Mouse (Mus musculus): ENCODE results near the gene Sema4d. TPM values are rescaled to one million over a fixed set of nuclear protein-coding genes. Genes with fewer than 3 reads are reported as not detected.

Sema4d gene
- polyA plus RNA-seq, 1 experiment from 2014 or later, result 17.4 TPM

DNA sequence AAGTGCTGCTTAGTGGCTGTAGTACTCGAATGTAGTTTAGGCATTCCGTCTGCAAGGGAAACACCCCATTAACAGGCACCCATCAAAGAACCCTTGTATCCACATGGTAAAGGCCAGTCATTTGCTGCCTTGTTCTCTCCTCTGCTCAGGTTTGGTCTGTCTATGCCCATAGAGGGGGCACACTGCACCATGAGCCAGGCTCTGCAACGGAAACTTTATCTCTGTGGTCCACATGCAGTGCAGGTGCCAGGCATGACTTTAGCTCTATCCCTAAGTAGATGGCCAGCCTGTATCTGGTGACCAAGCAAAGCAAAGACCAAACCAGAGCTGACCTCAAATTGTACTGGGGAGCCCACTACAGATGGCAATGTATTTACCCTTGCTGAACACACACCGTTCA lies 73.0 kb downstream of the Sema4d start:
- Histone ChIP-seq H3K9me3 (ENCODE audit: control insufficient read depth, low read length) (no peaks in the 10 kb centered on the region), H3K27ac (ENCODE audit: low read depth, low read length) (no peak overlapping the region), H3K27me3 (ENCODE audit: control insufficient read depth, insufficient read depth, low read length) (no peaks in the 10 kb centered on the region), H3K4me2 (ENCODE audit: low read depth, low read length) (no peak overlapping the region), H3K9ac (replicated peaks; ENCODE audit: low read depth, low read length) (no peak overlapping the region), H3K4me3 (ENCODE audit: low read depth, low read length) (no peak overlapping the region), H3K36me3 (ENCODE audit: control insufficient read depth, insufficient read depth, low read length) (no peaks in the 10 kb centered on the region), H3K4me1 (ENCODE audit: control insufficient read depth, insufficient read depth, low read length) (no peaks in the 10 kb centered on the region)
- ATAC-seq (ENCODE audit: low read depth), result no peak
- WGBS, result 93% methylated on average over 4 of the region's 4 CpGs

DNA sequence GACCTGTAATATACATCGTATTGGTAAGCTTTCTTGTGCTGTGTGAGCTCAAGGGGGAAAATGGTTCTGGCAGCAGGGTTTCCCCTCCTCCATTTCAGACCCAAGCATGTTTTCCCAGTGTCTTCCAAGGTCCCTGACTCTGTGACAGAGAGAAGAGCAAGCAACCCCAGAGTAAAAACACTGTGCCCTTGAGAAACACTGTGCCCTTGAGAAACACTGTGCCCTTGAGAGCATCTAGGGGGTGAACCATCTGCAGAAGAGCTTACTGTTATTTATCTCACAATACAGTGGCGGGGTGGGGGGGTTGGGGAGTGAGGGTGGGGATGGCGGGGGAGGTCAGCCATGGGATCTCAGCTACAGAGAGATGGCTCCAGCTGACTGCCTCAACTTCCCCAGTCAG lies 74.3 kb downstream of the Sema4d start:
- Histone ChIP-seq H3K27me3 (ENCODE audit: control insufficient read depth, insufficient read depth, low read length) (no peaks in the 10 kb centered on the region), H3K9me3 (ENCODE audit: control insufficient read depth, low read length) (no peaks in the 10 kb centered on the region), H3K4me3 (ENCODE audit: low read depth, low read length) (no peak overlapping the region), H3K27ac (ENCODE audit: low read depth, low read length) (no peak overlapping the region), H3K4me1 (ENCODE audit: control insufficient read depth, insufficient read depth, low read length) (no peaks in the 10 kb centered on the region), H3K36me3 (ENCODE audit: control insufficient read depth, insufficient read depth, low read length) (peaks cover 2% of the 10 kb centered on the region; the same call in 1 of the 2 replicates), H3K4me2 (ENCODE audit: low read depth, low read length) (no peak overlapping the region), H3K9ac (replicated peaks; ENCODE audit: low read depth, low read length) (no peak overlapping the region)
- no peak for ATAC-seq (ENCODE audit: low read depth)
- WGBS, result 91% methylated on average over 3 of the region's 3 CpGs

DNA sequence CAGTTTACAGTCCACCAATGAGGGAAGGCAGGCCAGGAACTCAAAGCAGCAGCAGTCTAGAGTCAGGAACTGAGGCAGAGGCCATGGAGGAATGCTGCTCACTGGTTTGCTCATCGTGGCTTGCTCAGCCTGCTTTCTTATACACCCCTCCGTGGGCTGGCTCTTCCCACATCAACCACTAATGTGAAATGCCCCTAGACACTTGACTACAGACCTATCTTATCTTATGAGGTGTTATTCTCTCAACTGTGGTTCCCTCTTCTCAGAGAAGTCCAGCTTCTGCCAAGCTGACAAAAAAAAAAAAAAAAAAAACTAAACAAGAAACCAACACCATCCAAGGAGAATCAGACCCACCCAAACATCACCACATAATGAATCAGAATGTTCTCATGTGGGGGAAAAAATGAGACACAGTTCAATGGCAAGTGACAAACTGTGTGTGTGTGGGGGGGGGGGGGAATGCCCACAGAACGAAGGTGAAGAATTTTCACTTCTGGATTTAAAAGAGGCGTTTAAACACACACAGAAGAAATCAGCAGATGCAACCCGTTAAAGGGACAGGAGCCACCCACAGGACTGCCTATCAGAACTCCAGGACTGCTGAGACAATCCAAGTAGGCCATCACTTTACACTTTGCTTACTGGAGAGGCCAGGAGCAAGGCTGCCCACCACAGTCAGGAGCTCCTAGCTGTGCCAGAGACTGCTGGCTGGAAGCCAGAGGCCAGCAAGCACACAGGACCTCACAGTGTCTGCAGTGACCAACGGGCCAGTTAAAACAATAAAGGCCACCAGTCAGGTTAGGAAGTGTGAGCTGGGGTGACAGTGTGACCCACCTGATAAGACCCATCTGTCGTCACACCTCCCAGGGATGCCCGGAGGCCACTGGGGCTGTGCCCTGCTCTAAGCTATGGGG lies 76.9 kb downstream of the Sema4d start:
- no peak overlapping the region for H3K9ac ChIP-seq (replicated peaks; ENCODE audit: low read depth, low read length)
- no peaks in the 10 kb centered on the region for H3K4me1 ChIP-seq (ENCODE audit: control insufficient read depth, insufficient read depth, low read length)
- WGBS, result 85% methylated on average over 8 of the region's 8 CpGs
- H3K36me3 ChIP-seq (ENCODE audit: control insufficient read depth, insufficient read depth, low read length), result peaks cover 3% of the 10 kb centered on the region; the same call in 1 of the 2 replicates
- H3K27me3 ChIP-seq (ENCODE audit: control insufficient read depth, insufficient read depth, low read length), result no peaks in the 10 kb centered on the region
- no peak overlapping the region for H3K4me3 ChIP-seq (ENCODE audit: low read depth, low read length)
- no peak for ATAC-seq (ENCODE audit: low read depth)
- H3K9me3 ChIP-seq (ENCODE audit: control insufficient read depth, low read length), result no peaks in the 10 kb centered on the region
- H3K4me2 ChIP-seq (ENCODE audit: low read depth, low read length), result no peak overlapping the region
- no peak overlapping the region for H3K27ac ChIP-seq (ENCODE audit: low read depth, low read length)

DNA sequence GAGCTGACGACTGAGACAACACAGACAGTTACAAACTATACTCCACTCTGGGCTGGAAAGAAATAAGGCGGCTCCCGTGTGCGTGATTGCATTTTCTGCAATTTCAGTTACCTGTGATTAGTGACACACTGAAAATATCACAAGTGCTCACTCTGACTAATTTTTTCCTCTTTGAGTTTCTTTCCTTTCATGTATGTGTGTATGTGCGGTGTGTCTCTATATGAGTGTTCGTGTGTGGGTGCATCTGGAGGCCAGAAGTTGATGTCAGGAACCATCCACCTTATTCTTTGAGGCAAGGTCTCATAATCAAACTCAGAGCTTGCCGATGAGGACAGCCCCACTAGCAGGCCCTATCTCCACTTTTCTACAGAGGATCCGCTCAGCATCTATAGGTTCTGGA lies 81.5 kb downstream of the Sema4d start:
- H3K27me3 ChIP-seq (ENCODE audit: control insufficient read depth, insufficient read depth, low read length), result no peaks in the 10 kb centered on the region
- no peaks in the 10 kb centered on the region for H3K4me1 ChIP-seq (ENCODE audit: control insufficient read depth, insufficient read depth, low read length)
- H3K4me2 ChIP-seq (ENCODE audit: low read depth, low read length), result no peak overlapping the region
- no peak overlapping the region for H3K4me3 ChIP-seq (ENCODE audit: low read depth, low read length)
- no peak overlapping the region for H3K27ac ChIP-seq (ENCODE audit: low read depth, low read length)
- WGBS, result 96% methylated on average over 8 of the region's 8 CpGs
- no peak overlapping the region for H3K9ac ChIP-seq (replicated peaks; ENCODE audit: low read depth, low read length)
- ATAC-seq (ENCODE audit: low read depth), result no peak
- peaks cover 3% of the 10 kb centered on the region; the same call in 1 of the 2 replicates for H3K36me3 ChIP-seq (ENCODE audit: control insufficient read depth, insufficient read depth, low read length)
- H3K9me3 ChIP-seq (ENCODE audit: control insufficient read depth, low read length), result no peaks in the 10 kb centered on the region

DNA sequence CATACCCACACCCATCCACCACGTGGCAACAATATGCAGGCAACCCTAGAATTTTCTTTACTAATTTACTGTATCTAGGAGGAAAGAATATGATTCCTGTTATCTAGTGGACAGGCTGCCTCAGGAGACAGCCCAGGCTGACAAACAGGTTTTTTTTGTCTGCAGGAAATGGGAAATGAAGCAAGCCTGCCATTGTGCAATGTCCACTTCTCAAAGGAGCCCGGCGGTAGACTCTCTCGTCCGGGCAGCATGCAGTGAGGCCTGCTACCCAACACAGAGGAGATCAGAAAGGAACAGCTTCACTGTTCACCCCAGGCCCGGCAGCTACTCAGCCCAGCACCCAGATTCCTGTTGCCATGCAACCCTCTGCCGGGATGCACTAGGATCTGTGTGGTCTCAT lies 82.8 kb downstream of the Sema4d start:
- Histone ChIP-seq H3K4me1 (ENCODE audit: control insufficient read depth, insufficient read depth, low read length) (no peaks in the 10 kb centered on the region), H3K9me3 (ENCODE audit: control insufficient read depth, low read length) (no peaks in the 10 kb centered on the region), H3K4me3 (ENCODE audit: low read depth, low read length) (no peak overlapping the region), H3K27ac (ENCODE audit: low read depth, low read length) (no peak overlapping the region), H3K4me2 (ENCODE audit: low read depth, low read length) (no peak overlapping the region), H3K36me3 (ENCODE audit: control insufficient read depth, insufficient read depth, low read length) (peaks cover 3% of the 10 kb centered on the region; the same call in 1 of the 2 replicates), H3K27me3 (ENCODE audit: control insufficient read depth, insufficient read depth, low read length) (no peaks in the 10 kb centered on the region), H3K9ac (replicated peaks; ENCODE audit: low read depth, low read length) (no peak overlapping the region)
- WGBS, result 72% methylated on average over 7 of the region's 7 CpGs
- no peak for ATAC-seq (ENCODE audit: low read depth)

DNA sequence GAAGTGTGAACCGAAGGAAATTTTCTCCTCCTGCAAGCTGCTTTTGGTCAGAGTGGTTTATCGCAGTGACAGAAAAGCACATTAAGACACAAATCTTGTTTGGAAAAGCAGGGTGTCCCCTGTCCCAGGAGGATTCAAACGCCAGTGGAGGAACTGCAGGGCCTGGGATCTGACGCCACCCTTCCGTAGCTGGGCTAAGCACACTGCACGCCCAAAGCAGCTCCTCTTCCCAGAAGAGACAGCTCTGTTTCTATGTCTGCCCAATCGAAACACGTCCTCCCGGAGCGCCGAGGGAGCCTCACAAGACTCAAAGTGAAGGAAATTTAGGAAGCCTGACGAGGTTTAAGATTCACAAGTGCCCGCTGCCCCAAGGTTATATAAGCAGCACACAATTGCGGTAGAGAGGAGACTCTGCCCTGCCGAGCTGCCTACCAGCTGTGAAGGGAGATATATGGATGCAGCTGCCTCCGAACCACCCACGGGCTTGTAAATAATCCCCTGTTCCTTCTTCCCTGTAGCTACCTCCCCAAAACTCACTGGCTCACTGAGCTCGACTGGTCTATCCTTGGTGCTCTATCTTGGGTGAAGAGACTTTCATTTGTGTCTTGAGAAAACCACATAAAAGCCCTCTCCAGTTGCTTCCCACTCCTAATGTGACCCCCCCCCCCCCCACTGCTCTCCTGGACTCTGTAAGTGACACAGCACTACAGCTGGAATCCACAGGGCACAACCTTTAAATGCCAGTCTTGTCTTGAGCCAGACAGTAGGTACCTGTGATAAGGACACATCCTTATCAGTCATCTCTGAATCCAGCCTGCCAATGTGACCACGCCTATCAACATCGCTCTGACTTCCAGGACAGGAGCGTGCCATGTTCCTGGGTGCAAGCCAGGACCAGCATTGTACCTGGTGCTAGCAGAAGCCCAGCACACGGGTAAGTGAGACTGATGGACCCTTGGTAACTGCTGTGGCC lies 87.4 kb downstream of the Sema4d start:
- 57% methylated on average over 22 of the region's 22 CpGs for WGBS
- H3K4me1 ChIP-seq (ENCODE audit: control insufficient read depth, insufficient read depth, low read length), result no peaks in the 10 kb centered on the region
- no peaks in the 10 kb centered on the region for H3K27me3 ChIP-seq (ENCODE audit: control insufficient read depth, insufficient read depth, low read length)
- no peak overlapping the region for H3K4me2 ChIP-seq (ENCODE audit: low read depth, low read length)
- 0 out of 2 replicates have a peak, but pooled peaks cover 3% of the 10 kb centered on the region for H3K36me3 ChIP-seq (ENCODE audit: control insufficient read depth, insufficient read depth, low read length)
- H3K9ac ChIP-seq (replicated peaks; ENCODE audit: low read depth, low read length), result no peak overlapping the region
- 0 out of 2 replicates have a peak, but pooled peaks have one; percentile 26 for ATAC-seq (ENCODE audit: low read depth)
- no peaks in the 10 kb centered on the region for H3K9me3 ChIP-seq (ENCODE audit: control insufficient read depth, low read length)
- H3K4me3 ChIP-seq (ENCODE audit: low read depth, low read length), result no peak overlapping the region
- H3K27ac ChIP-seq (ENCODE audit: low read depth, low read length), result no peak overlapping the region

DNA sequence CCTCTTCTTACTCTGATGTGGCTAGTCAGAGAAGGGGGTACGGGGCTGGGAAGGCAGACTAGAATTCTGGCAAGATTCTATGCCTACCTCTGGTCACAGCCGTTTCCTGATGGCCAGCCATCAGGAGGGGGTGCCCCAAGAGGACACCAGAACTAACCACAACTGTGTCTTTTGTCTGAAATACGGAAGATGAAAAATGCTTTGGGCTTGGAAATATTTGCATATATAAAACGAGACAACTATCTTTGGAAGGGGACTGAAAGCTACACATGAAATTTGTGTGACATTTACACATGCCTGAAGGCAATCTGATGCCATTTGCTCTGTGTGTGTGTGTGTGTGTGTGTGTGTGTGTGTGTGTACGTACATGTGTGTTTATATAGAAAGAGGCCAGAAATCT lies 89.7 kb downstream of the Sema4d start:
- no peak for ATAC-seq (ENCODE audit: low read depth)
- H3K27ac ChIP-seq (ENCODE audit: low read depth, low read length), result no peak overlapping the region
- no peak overlapping the region for H3K4me2 ChIP-seq (ENCODE audit: low read depth, low read length)
- H3K36me3 ChIP-seq (ENCODE audit: control insufficient read depth, insufficient read depth, low read length), result 0 out of 2 replicates have a peak, but pooled peaks cover 3% of the 10 kb centered on the region
- H3K4me1 ChIP-seq (ENCODE audit: control insufficient read depth, insufficient read depth, low read length), result no peaks in the 10 kb centered on the region
- H3K9ac ChIP-seq (replicated peaks; ENCODE audit: low read depth, low read length), result no peak overlapping the region
- H3K27me3 ChIP-seq (ENCODE audit: control insufficient read depth, insufficient read depth, low read length), result no peaks in the 10 kb centered on the region
- H3K4me3 ChIP-seq (ENCODE audit: low read depth, low read length), result no peak overlapping the region
- 88% methylated on average over 5 of the region's 5 CpGs for WGBS
- no peaks in the 10 kb centered on the region for H3K9me3 ChIP-seq (ENCODE audit: control insufficient read depth, low read length)

DNA sequence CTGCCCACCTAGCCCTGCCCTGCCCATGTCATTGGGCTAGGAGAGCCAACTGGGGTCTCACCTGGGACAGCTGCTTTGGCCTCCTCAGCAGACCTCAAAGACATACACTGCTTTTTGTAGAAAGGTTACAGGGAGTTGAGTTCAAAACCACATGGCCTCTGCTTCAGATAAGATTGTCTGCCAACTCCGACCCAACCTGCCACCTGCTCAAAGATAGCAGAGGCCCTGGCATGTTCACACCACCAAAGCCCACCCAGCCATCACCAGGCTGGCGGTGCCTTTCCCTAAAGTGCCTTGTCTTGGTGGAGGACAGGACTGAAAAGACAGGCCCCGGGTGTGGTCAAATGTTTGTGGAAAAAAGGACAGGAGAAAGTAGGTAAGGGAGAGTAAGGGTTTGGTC lies 95.2 kb downstream of the Sema4d start:
- no peak for ATAC-seq (ENCODE audit: low read depth)
- H3K27ac ChIP-seq (ENCODE audit: low read depth, low read length), result no peak overlapping the region

More for the DNA sequence above, 95.2 kb downstream of the Sema4d start:
- H3K27me3 ChIP-seq (ENCODE audit: control insufficient read depth, insufficient read depth, low read length), result no peaks in the 10 kb centered on the region
- H3K9ac ChIP-seq (replicated peaks; ENCODE audit: low read depth, low read length), result no peak overlapping the region
- H3K4me2 ChIP-seq (ENCODE audit: low read depth, low read length), result no peak overlapping the region
- no peaks in the 10 kb centered on the region; the same call in 1 of the 2 replicates for H3K36me3 ChIP-seq (ENCODE audit: control insufficient read depth, insufficient read depth, low read length)
- H3K4me3 ChIP-seq (ENCODE audit: low read depth, low read length), result no peak overlapping the region
- 87% methylated on average over 3 of the region's 3 CpGs for WGBS
- H3K4me1 ChIP-seq (ENCODE audit: control insufficient read depth, insufficient read depth, low read length), result no peaks in the 10 kb centered on the region
- H3K9me3 ChIP-seq (ENCODE audit: control insufficient read depth, low read length), result no peaks in the 10 kb centered on the region

All from neural tube, embryonic 14.5 days (tissue).